Mouse (Mus musculus) thymus, adult 2 months (tissue): ENCODE results near the gene Fgfr1op2. TPM values are rescaled to one million over a fixed set of nuclear protein-coding genes. Genes with fewer than 3 reads are reported as not detected.

Experiments used
- DNase-seq: peaks from one replicate; pipeline ENCODE4 v3.0.0; 2021
- H3K27ac ChIP-seq: fragments of 200-500 bp; 2 replicates; pipeline ENCODE4 v1.5.1; 2012; ENCODE audit warnings: low read length, control low read depth; ENCODE audit not compliant: control insufficient read depth, insufficient read depth
- H3K27me3 ChIP-seq: fragments of 200-500 bp; 2 replicates; pipeline ENCODE4 v1.6.1; 2012; ENCODE audit warnings: mild to moderate bottlenecking, low read length, moderate library complexity, mixed read lengths; ENCODE audit not compliant: control insufficient read depth, insufficient read depth
- H3K36me3 ChIP-seq: fragments of 200-500 bp; 2 replicates; pipeline ENCODE4 v1.6.1; 2012; ENCODE audit warnings: mild to moderate bottlenecking, low read length, moderate library complexity; ENCODE audit not compliant: control insufficient read depth, insufficient read depth
- H3K4me1 ChIP-seq: fragments of 200-500 bp; replicated peaks from 2 replicates; pipeline ENCODE4 v1.6.1; 2012; ENCODE audit warnings: low read length; ENCODE audit not compliant: control insufficient read depth, insufficient read depth
- H3K4me3 ChIP-seq: fragments of 200-500 bp; 2 replicates; pipeline ENCODE4 v1.5.1; 2012; ENCODE audit warnings: mild to moderate bottlenecking, low read length, control low read depth, moderate library complexity; ENCODE audit not compliant: control insufficient read depth, insufficient read depth
- CTCF ChIP-seq: fragments of 200-500 bp; IDR thresholded peaks from 2 replicates; pipeline ENCODE4 v1.5.1; 2012; ENCODE audit warnings: mild to moderate bottlenecking, control low read depth, low read length, moderate library complexity, borderline replicate concordance; ENCODE audit not compliant: control insufficient read depth, poor library complexity, insufficient read depth; ENCODE audit errors: extremely low read depth
- POLR2A ChIP-seq: fragments of 200-500 bp; IDR thresholded peaks from 2 replicates; pipeline ENCODE4 v1.6.1; 2012; ENCODE audit warnings: mild to moderate bottlenecking, low read length, control low read depth, moderate library complexity; ENCODE audit not compliant: control insufficient read depth, poor library complexity, insufficient read depth; ENCODE audit errors: extremely low read depth
- WGBS: fragments of 180-500 bp; shearing (Covaris S2); methylation state at CpG from one replicate; pipeline ENCODE4 v1.1.7; 2018; 5-methylcytosine and 5-hydroxymethylcytosine counted together
- polyA plus RNA-seq: library from polyadenylated mRNA; depleted of rRNA; stranded (reverse); fragments of >200 nt; gene quantifications from 2 replicates; pipeline ENCODE4 v1.2.3, GENCODE M21; 2012

The Fgfr1op2 gene
- polyA plus RNA-seq, 1 experiment = 156 TPM

DNA sequence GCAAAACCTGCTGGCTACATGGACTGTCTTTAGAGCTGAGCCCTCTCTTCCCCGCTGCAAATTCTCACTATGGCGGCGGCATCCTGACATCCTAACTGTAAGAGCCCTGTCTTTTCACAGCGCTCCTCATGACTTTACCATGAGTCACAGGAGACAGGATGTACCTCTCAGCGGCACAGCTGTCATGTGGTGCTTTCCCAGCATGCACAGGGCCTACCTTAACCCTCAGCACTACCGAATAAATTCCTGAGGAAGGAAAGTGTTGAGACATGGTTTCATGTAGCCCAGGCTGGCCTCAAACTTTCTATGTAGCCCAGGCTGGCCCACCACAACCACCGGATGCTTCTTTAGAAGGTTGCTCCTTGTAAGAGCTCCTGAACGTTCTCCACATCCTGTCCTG, 38.9 kb downstream of the Fgfr1op2 start:
- WGBS = 96% methylated on average over 8 of the region's 8 CpGs
- no peaks in the 10 kb centered on the region for H3K36me3 ChIP-seq
- no peaks in the 10 kb centered on the region for H3K4me1 ChIP-seq
- no peak overlapping the region for H3K4me3 ChIP-seq
- TF ChIP-seq POLR2A (no peak), CTCF (no peak)
- no peak for DNase-seq
- no peaks in the 10 kb centered on the region for H3K27me3 ChIP-seq
- H3K27ac ChIP-seq = no peak overlapping the region

DNA sequence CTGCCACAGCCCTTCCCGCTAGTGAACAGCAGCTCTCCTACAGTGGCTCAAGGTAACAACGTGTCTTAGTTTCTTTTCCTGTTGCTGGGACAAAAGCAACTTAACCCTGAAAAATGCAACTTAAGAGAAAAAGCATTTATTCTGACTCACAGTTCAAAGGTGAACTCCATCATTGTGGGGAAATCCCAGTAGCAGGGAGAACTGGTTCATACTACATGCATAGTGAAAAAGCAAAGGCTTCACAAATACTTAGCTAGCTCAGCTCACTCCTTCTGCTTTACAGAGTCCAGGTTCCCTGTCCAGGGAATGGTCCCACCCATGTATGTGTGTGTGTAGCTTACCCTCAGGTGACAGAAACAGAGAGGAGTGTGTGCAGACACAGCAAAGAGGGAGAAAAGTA, 39.7 kb downstream of the Fgfr1op2 start:
- Histone ChIP-seq H3K4me1 (no peaks in the 10 kb centered on the region), H3K27ac (no peak overlapping the region), H3K36me3 (no peaks in the 10 kb centered on the region), H3K27me3 (no peaks in the 10 kb centered on the region), H3K4me3 (no peak overlapping the region)
- WGBS = 95% methylated on average over 2 of the region's 2 CpGs
- no peak for DNase-seq
- no peak for TF ChIP-seq CTCF
- TF ChIP-seq POLR2A = no peak

DNA sequence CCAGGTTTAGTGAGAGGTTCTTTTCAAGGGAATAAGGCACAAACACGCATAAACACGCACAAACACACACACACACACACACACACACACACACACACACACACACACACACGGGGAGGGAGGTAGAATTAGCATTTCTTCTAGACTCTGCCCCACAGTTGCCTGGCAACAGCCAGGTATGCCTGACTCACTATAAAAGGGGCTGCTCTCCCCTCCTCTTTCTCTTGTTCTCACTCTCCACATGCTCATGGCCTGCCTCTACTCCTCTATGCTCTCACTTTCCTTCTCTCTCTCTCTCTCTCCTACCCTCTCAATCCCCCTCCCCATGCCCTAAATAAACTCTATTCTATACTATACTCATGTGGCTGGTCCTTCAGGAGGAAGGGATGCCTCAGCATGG, 51.1 kb downstream of the Fgfr1op2 start:
- no peak overlapping the region for H3K27ac ChIP-seq
- H3K36me3 ChIP-seq = no peaks in the 10 kb centered on the region
- H3K4me1 ChIP-seq = peaks cover 7% of the 10 kb centered on the region

DNA sequence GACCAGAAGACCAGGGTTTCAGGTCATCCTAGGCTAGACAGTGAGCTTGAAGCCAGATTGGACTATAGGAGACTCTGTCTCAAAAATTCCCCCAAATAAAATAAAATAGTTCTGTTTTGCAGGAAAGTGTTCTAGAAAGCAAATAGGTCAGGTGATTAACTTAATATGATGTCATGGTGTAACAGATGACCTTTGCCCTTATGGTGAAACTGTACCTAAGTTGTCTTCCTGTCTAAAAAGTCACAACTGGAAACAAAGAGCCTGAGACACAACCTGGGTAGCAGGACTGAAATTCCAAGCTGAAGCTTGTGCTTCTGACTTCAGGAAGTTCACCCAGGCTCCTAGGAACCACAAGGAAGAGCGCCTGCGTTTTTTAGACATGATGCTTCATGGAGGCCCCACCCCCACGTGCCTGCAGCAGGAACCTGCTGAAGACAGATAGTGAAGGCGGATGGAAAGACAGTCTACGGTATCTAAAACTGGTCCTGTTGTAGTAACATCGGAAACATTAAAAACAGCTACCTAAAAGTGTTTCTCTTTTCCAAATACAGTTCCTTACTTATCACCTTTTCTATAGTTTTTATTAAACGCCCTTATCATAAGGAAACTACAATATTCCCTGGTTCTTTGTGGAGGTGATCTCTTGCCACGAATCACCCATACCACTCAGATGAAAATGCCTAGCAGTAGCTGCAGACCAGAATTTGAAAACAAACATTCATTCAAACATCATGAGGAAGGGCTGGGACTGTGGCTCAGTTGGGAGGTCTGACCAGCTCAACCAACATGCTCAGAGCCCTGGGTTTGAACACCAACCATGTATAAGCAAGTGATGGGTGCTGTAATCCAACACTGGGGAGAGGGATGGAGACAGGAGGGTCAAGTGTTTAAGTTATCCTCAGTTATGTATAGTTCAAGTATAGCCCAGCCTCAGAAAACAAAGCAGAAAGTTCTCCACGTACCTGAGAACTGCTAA, 53.1 kb downstream of the Fgfr1op2 start:
- H3K27ac ChIP-seq = no peak overlapping the region
- no peak for DNase-seq
- 90% methylated on average over 9 of the region's 9 CpGs for WGBS
- H3K36me3 ChIP-seq = no peaks in the 10 kb centered on the region
- no peak overlapping the region for H3K4me3 ChIP-seq
- TF ChIP-seq POLR2A (no peak), CTCF (no peak)
- no peaks in the 10 kb centered on the region for H3K27me3 ChIP-seq
- peaks cover 15% of the 10 kb centered on the region for H3K4me1 ChIP-seq

More for the DNA sequence above, 51.1 kb downstream of the Fgfr1op2 start:
- 96% methylated on average over 3 of the region's 3 CpGs for WGBS
- no peak overlapping the region for H3K4me3 ChIP-seq
- DNase-seq = no peak
- H3K27me3 ChIP-seq = no peaks in the 10 kb centered on the region
- TF ChIP-seq CTCF = no peak
- no peak for TF ChIP-seq POLR2A

- H3K27ac ChIP-seq = no peak overlapping the region
- no peak for DNase-seq
- no peak for TF ChIP-seq POLR2A
- no peak for TF ChIP-seq CTCF
- peaks cover 15% of the 10 kb centered on the region for H3K4me1 ChIP-seq
- no peaks in the 10 kb centered on the region for H3K36me3 ChIP-seq
- H3K4me3 ChIP-seq = no peak overlapping the region
- no peaks in the 10 kb centered on the region for H3K27me3 ChIP-seq
- WGBS = 69% methylated on average over 4 of the region's 4 CpGs
Observed at GRCm38 (mm10) chr6:146630961-146631360, 54.0 kb downstream of the Fgfr1op2 start.

GRCm38 (mm10) chr6:146631847-146632246, 54.8 kb downstream of the Fgfr1op2 start:
- Histone ChIP-seq H3K4me3 (no peak overlapping the region), H3K27ac (no peak overlapping the region), H3K4me1 (peaks cover 15% of the 10 kb centered on the region), H3K27me3 (no peaks in the 10 kb centered on the region), H3K36me3 (no peaks in the 10 kb centered on the region)
- TF ChIP-seq POLR2A (no peak), CTCF (no peak)
- WGBS = 78% methylated on average over 8 of the region's 8 CpGs
- DNase-seq = no peak

- Histone ChIP-seq H3K36me3 (no peaks in the 10 kb centered on the region), H3K4me1 (peaks cover 15% of the 10 kb centered on the region), H3K27ac (no peak overlapping the region), H3K4me3 (no peak overlapping the region), H3K27me3 (no peaks in the 10 kb centered on the region)
- no peak for TF ChIP-seq CTCF
- no peak for TF ChIP-seq POLR2A
- DNase-seq = no peak
- 93% methylated on average over 9 of the region's 9 CpGs for WGBS
Observed at GRCm38 (mm10) chr6:146632403-146632802, 55.4 kb downstream of the Fgfr1op2 start.
